8 mouse cellular contexts compared by ENCODE assay signal in genomic region chr8:13649154-13649515, GRCm38 (mm10). TPM values are rescaled to one million over a fixed set of nuclear protein-coding genes. Genes with fewer than 3 reads are reported as not detected.
DNase-seq lines count a peak whose midpoint lies in the region; ATAC-seq and TF ChIP-seq lines count a peak whose summit lies in the region.

No protein-coding gene starts in this region.

- TF ChIP-seq POLR2A in embryonic fibroblast, embryonic 13.5 days (IDR thresholded peaks at IDR 0.05; ENCODE audit: low read depth, low read length): no peak
- no peak for TF ChIP-seq POLR2A in olfactory bulb, adult 2 months (IDR thresholded peaks at IDR 0.05; ENCODE audit: insufficient read depth, low read depth, low read length)

- H3K4me1 ChIP-seq in lung, embryonic 15.5 days: peaks cover 59% of the 10 kb centered on the region
- peaks cover 35% of the 10 kb centered on the region for H3K4me1 ChIP-seq in embryonic fibroblast, embryonic 13.5 days (ENCODE audit: control insufficient read depth, insufficient read depth, low read length)
- H3K4me1 ChIP-seq in liver, embryonic 14.5 days (replicated peaks; ENCODE audit: control insufficient read depth in 2 of 2, insufficient read depth in 2 of 2, low read length in 1 of 2): peaks cover 0 to 24% of the 10 kb centered on the region in 2 experiments; a peak in 2 of 4 replicates
- H3K4me1 ChIP-seq in olfactory bulb, adult 2 months (ENCODE audit: control insufficient read depth, insufficient read depth, low read length): peaks cover 76% of the 10 kb centered on the region
- H3K4me1 ChIP-seq in kidney, embryonic 14.5 days (ENCODE audit: control insufficient read depth, insufficient read depth, low read length): peaks cover 25% of the 10 kb centered on the region; the same call in 1 of the 2 replicates

- TF ChIP-seq EP300 in liver, embryonic 14.5 days (IDR thresholded peaks at IDR 0.05; ENCODE audit: low read depth): no peak

- H3K4me2 ChIP-seq in lung, embryonic 15.5 days: no peak overlapping the region
- peak overlapping the region; percentile 14; the same call in 1 of the 2 replicates for H3K4me2 ChIP-seq in liver, embryonic 14.5 days (ENCODE audit: low read depth)
- no peak overlapping the region for H3K4me2 ChIP-seq in kidney, embryonic 14.5 days (replicated peaks; ENCODE audit: low read depth, low read length)

- no peak for TF ChIP-seq CTCF in embryonic fibroblast, embryonic 13.5 days (IDR thresholded peaks at IDR 0.05; ENCODE audit: borderline replicate concordance, insufficient read depth, low read length)
- no peak for TF ChIP-seq CTCF in liver, embryonic 14.5 days (IDR thresholded peaks at IDR 0.05; ENCODE audit: low read depth)
- no peak for TF ChIP-seq CTCF in olfactory bulb, adult 2 months (IDR thresholded peaks at IDR 0.05; ENCODE audit: insufficient read depth, low read depth, low read length)

- WGBS in lung, embryonic 15.5 days: 41% methylated on average over 3 of the region's 3 CpGs
- 4% methylated on average over 3 of the region's 3 CpGs for WGBS in liver, embryonic 14.5 days (ENCODE audit: insufficient replicate concordance)
- WGBS in olfactory bulb, adult 2 months: 14% methylated on average over 3 of the region's 3 CpGs
- WGBS in kidney, embryonic 14.5 days: 48% methylated on average over 3 of the region's 3 CpGs

- no peak overlapping the region for H3K4me3 ChIP-seq in lung, embryonic 15.5 days
- H3K4me3 ChIP-seq in embryonic fibroblast, embryonic 13.5 days (ENCODE audit: insufficient read depth, low read length): no peak overlapping the region
- no peak overlapping the region for H3K4me3 ChIP-seq in liver, embryonic 14.5 days (ENCODE audit: insufficient read depth in 1 of 2, low read depth in 2 of 2, low read length in 2 of 2)
- no peak overlapping the region for H3K4me3 ChIP-seq in olfactory bulb, adult 2 months (ENCODE audit: insufficient read depth, low read depth, low read length)
- no peak overlapping the region for H3K4me3 ChIP-seq in kidney, embryonic 14.5 days (ENCODE audit: low read length)

- ATAC-seq in lung, embryonic 15.5 days (ENCODE audit: borderline replicate concordance, extremely low read depth, low FRiP score, low TSS enrichment): no peak
- ATAC-seq in liver, embryonic 14.5 days (ENCODE audit: insufficient read depth): no peak
- no peak for ATAC-seq in kidney, embryonic 14.5 days (ENCODE audit: low FRiP score, low TSS enrichment)

- no peaks in the 10 kb centered on the region for H3K36me3 ChIP-seq in lung, embryonic 15.5 days
- no peaks in the 10 kb centered on the region for H3K36me3 ChIP-seq in liver, embryonic 14.5 days (replicated peaks; ENCODE audit: control insufficient read depth, insufficient read depth, low read depth)
- H3K36me3 ChIP-seq in kidney, embryonic 14.5 days (ENCODE audit: control insufficient read depth, insufficient read depth, low read length): no peaks in the 10 kb centered on the region

- H3K9ac ChIP-seq in lung, embryonic 15.5 days: no peak overlapping the region
- H3K9ac ChIP-seq in liver, embryonic 14.5 days (replicated peaks): no peak overlapping the region
- no peak overlapping the region for H3K9ac ChIP-seq in kidney, embryonic 14.5 days (ENCODE audit: low read depth, low read length)

- no peaks in the 10 kb centered on the region for H3K9me3 ChIP-seq in lung, embryonic 15.5 days
- H3K9me3 ChIP-seq in liver, embryonic 14.5 days (ENCODE audit: control insufficient read depth, low read length): no peaks in the 10 kb centered on the region
- H3K9me3 ChIP-seq in kidney, embryonic 14.5 days (ENCODE audit: control insufficient read depth, low read length): no peaks in the 10 kb centered on the region

- no peaks in the 10 kb centered on the region for H3K27me3 ChIP-seq in lung, embryonic 15.5 days
- H3K27me3 ChIP-seq in liver, embryonic 14.5 days (ENCODE audit: control insufficient read depth, insufficient read depth, low read length): no peaks in the 10 kb centered on the region
- H3K27me3 ChIP-seq in kidney, embryonic 14.5 days (ENCODE audit: control insufficient read depth, insufficient read depth, low read length): no peaks in the 10 kb centered on the region

- H3K27ac ChIP-seq in lung, embryonic 15.5 days: peak overlapping the region; percentile 87
- peak overlapping the region; percentile 76 for H3K27ac ChIP-seq in embryonic fibroblast, embryonic 13.5 days (ENCODE audit: insufficient read depth, low read length)
- no peak overlapping the region for H3K27ac ChIP-seq in liver, embryonic 14.5 days
- peak overlapping the region; percentile 95 for H3K27ac ChIP-seq in olfactory bulb, adult 2 months (ENCODE audit: insufficient read depth, low read depth, low read length)
- H3K27ac ChIP-seq in kidney, embryonic 14.5 days (ENCODE audit: low read depth, low read length): no peak overlapping the region

- DNase-seq in lung, postnatal 25 days (ENCODE audit: low spot score): no peak
- DNase-seq in liver, embryonic 14.5 days (ENCODE audit: low read depth in 3 of 3, low spot score in 3 of 3): no peak
- DNase-seq in kidney, adult 18-20 months: no peak
- no peak for DNase-seq in thymus, postnatal 0 days (ENCODE audit: low spot score)

RNA-seq across cellular contexts. Expression of gene Rasa3, which starts 28.3 kb away (rescaled TPM):
- polyA plus RNA-seq in lung, embryonic 15.5 days (2015; fragmentation: Nextera tagmentation; extraction: Ambion mirVana): 42.8 and 45.6 TPM in 2 replicates
- polyA plus RNA-seq in embryonic fibroblast, embryonic 13.5 days (2011; ENCODE audit: insufficient read length, low read depth, missing spikeins): 57.2 and 62.6 TPM in 2 replicates
- 7.8 and 10.1 TPM in 2 replicates for polyA plus RNA-seq in liver, embryonic 14.5 days (2012; rRNA removed)
- polyA plus RNA-seq in liver, embryonic 14.5 days (2014; fragmentation: Nextera tagmentation; extraction: Ambion mirVana): 15.8 and 17.0 TPM in 2 replicates
- not detected in 2 replicates for polyA plus RNA-seq in olfactory bulb, adult 2 months (2012; ENCODE audit: insufficient read depth, insufficient read length, low replicate concordance, missing spikeins)
- polyA plus RNA-seq in kidney, embryonic 14.5 days (2014; fragmentation: Nextera tagmentation; extraction: Ambion mirVana): 8.0 and 20.2 TPM in 2 replicates
- polyA plus RNA-seq in thymus, postnatal 0 days (2015; fragmentation: Nextera tagmentation; extraction: Ambion mirVana): 24.2 TPM in 2 replicates

RNA-seq across cellular contexts. Expression of gene Cfap97d2, which starts 56.6 kb away (rescaled TPM):
- polyA plus RNA-seq in lung, embryonic 15.5 days (2015; fragmentation: Nextera tagmentation; extraction: Ambion mirVana): 0.17 and 0.24 TPM in 2 replicates
- not detected in 2 replicates for polyA plus RNA-seq in embryonic fibroblast, embryonic 13.5 days (2011; ENCODE audit: insufficient read length, low read depth, missing spikeins)
- polyA plus RNA-seq in liver, embryonic 14.5 days (2012; rRNA removed): 0.02 TPM in 1 of 2 replicates, not detected in the other
- not detected in 2 replicates for polyA plus RNA-seq in liver, embryonic 14.5 days (2014; fragmentation: Nextera tagmentation; extraction: Ambion mirVana)
- polyA plus RNA-seq in olfactory bulb, adult 2 months (2012; ENCODE audit: insufficient read depth, insufficient read length, low replicate concordance, missing spikeins): not detected in 2 replicates
- 0.11 TPM in 1 of 2 replicates, not detected in the other for polyA plus RNA-seq in kidney, embryonic 14.5 days (2014; fragmentation: Nextera tagmentation; extraction: Ambion mirVana)
- polyA plus RNA-seq in thymus, postnatal 0 days (2015; fragmentation: Nextera tagmentation; extraction: Ambion mirVana): 0.08 TPM in 1 of 2 replicates, not detected in the other

Comparison
In these comparisons a context has a peak if more than half of its experiments do, and no peak if none do; other contexts are left out.
1. H3K27ac ChIP-seq: peak in lung, embryonic 15.5 days (single experiment), embryonic fibroblast, embryonic 13.5 days (single experiment) and olfactory bulb, adult 2 months (single experiment); none in liver, embryonic 14.5 days (single experiment) and kidney, embryonic 14.5 days (single experiment).